Mouse (Mus musculus) embryonic fibroblast, embryonic 13.5 days (primary cell): ENCODE data around the gene Btbd19.

ENCODE experiments used
- CTCF ChIP-seq: IDR thresholded peaks from 2 replicates; pipeline ENCODE4 v1.5.1; 2011; ENCODE audit warnings: mild to moderate bottlenecking, control low read depth, low read length, moderate library complexity, borderline replicate concordance; ENCODE audit not compliant: insufficient read depth
- POLR2A ChIP-seq: IDR thresholded peaks from 2 replicates; pipeline ENCODE4 v1.6.1; 2011; ENCODE audit warnings: low read depth, mild to moderate bottlenecking, control low read depth, low read length, moderate library complexity

GRCm38 (mm10) chr4:117107813-117108523 is 17.6 kb downstream of the Btbd19 start:
- TF ChIP-seq POLR2A, result no peak
- no peak for TF ChIP-seq CTCF
